Mouse (Mus musculus) gastrocnemius, postnatal 14 days (tissue): Measurements from ENCODE around the gene Epb41l4b. TPM values are rescaled to one million over a fixed set of nuclear protein-coding genes. Genes with fewer than 3 reads are reported as not detected.
A peak's percentile ranks its signal among the peaks of the same experiment; 100 is the strongest.

Experiments used
- DNase-seq: peaks from one replicate; pipeline ENCODE4 v3.0.0; 2021; ENCODE audit warnings: mixed read lengths
- intact Hi-C: fragments of 180-260 bp; cut with DNase I; formaldehyde crosslinking; loops from one replicate; pipeline ENCODE4 v1.15.1; 2025; ENCODE audit warnings: low total_unique reads
- total RNA-seq, 2 experiments: library from RNA; stranded (reverse); gene quantifications; 2 replicates each; pipeline ENCODE4 v1.2.3; 2021

Epb41l4b gene
- total RNA-seq, 2 experiments from 2014 or later: 2.6 to 4.3 TPM

GRCm38 (mm10) chr4:57073843-57074242 lies 69.4 kb downstream of the Epb41l4b start:
- no peak for DNase-seq
- intact Hi-C loops: no loop called here

DNA sequence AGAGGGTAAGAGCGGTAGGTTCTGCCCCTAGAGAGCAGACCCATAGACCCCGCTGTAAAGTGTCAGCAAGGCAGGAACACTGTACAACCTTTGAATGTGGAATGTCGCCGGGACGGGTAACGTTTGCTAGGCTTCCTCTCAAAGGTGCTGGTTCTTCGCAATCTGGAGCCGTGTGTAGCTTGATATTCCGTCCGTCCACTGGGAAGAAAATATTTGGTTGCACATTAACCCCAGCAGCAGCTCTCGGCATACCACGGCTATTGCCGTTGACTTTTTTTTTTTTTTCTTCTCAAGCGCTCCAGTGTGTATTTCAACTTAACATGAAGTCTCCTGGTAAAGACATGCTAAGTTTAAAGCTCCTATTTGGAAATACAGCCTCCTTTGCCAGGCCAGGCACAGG lies 70.1 kb downstream of the Epb41l4b start:
- intact Hi-C loops: no loop called here
- DNase-seq: no peak

GRCm38 (mm10) chr4:57070640-57071039 lies 72.6 kb downstream of the Epb41l4b start:
- intact Hi-C loops: no loop called here
- no peak for DNase-seq

DNA sequence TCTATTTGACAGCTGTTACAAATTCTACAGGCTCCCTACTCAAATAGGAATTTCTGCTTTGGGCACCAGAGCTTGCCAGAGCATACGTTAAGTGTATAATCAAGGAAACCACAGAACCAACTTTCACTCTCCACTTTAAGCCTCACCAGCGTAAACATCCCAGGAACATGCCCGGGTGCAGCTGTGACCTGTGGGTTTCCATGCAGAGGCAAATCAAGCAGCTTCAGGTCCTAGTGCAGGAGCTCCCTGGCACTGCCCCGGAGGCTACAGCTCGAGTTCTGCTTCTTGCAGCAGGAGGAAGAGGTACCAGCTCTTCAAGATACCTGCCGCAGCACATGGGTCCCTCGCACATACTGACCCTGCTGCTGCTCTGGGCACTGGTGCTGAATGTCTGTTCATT lies 74.8 kb downstream of the Epb41l4b start:
- no peak for DNase-seq
- intact Hi-C loops: loop anchor here (5.0 to 10.0 kb wide), 3 partner anchors 74 to 254 kb away; partner anchors contain the start of gene Epb41l4b

GRCm38 (mm10) chr4:57067801-57068200 lies 75.4 kb downstream of the Epb41l4b start:
- no peak for DNase-seq
- intact Hi-C loops: loop anchor here (5.0 to 10.0 kb wide), 3 partner anchors 74 to 254 kb away; partner anchors contain the start of gene Epb41l4b

DNA sequence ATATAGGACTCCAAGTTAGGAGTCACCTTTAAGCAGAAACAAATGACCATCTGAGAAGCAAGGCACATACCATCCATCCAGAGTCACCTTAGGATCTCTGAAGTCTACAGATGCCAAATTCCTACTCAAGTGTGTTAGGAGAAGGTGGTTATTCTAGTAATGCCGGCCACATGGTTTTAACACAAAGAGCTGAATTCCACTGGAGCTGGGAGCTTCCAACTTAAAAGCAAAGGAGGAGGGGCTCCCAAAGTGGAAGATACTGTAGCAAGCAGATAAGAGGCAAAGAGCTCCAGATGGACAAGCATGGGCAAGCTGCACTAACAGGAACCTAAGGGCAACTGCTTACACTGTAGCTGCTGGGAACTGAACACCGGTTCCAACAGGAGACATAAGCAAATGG lies 76.3 kb downstream of the Epb41l4b start:
- intact Hi-C loops: loop anchor here (5.0 to 10.0 kb wide), 3 partner anchors 75 to 255 kb away; partner anchors contain the start of gene Epb41l4b
- no peak for DNase-seq

- intact Hi-C loops: loop anchor here (5.0 to 10.0 kb wide), 3 partner anchors 77 to 257 kb away; partner anchors contain the start of gene Epb41l4b
These were observed 78.0 kb downstream of the Epb41l4b start for GRCm38 (mm10) chr4:57065273-57065672.

GRCm38 (mm10) chr4:57064830-57065229 lies 78.4 kb downstream of the Epb41l4b start:
- no peak for DNase-seq
- intact Hi-C loops: loop anchor here (5.0 to 10.0 kb wide), 3 partner anchors 77 to 257 kb away; partner anchors contain the start of gene Epb41l4b

More at GRCm38 (mm10) chr4:57065273-57065672, 78.0 kb downstream of the Epb41l4b start:
- peak; percentile 76 for DNase-seq

GRCm38 (mm10) chr4:57060319-57060831 lies 82.9 kb downstream of the Epb41l4b start:
- intact Hi-C loops: loop anchor here (10.0 kb wide), 1 partner anchor 214 kb away; no protein-coding TSS in a partner anchor
- DNase-seq: no peak

DNA sequence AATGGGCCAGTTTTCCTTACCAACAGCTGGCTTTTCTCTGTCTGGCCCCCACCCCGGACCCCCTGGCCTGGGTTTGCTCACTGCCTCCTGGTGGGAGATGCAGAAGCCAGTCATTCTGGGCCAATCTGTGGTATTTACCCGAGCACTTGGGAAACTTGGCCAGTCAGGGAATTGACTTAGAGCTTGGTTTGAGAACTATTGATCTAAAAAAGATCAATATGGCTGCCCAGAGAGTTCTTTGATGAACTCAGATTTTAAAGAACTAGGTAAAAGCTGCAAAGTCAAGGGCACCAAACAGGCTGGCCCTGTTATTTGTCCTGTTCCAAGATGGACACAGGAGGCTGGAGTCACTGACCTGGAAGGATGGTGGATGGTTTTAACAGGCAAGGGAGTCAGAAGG lies 84.6 kb downstream of the Epb41l4b start:
- no peak for DNase-seq

GRCm38 (mm10) chr4:57057637-57058036 lies 85.6 kb downstream of the Epb41l4b start:
- DNase-seq: no peak
- intact Hi-C loops: no loop called here

More for the DNA sequence above, 84.6 kb downstream of the Epb41l4b start:
- intact Hi-C loops: no loop called here

GRCm38 (mm10) chr4:57055635-57056034 lies 87.6 kb downstream of the Epb41l4b start:
- no peak for DNase-seq
- intact Hi-C loops: no loop called here

GRCm38 (mm10) chr4:57049281-57049921 lies 93.8 kb downstream of the Epb41l4b start:
- DNase-seq: no peak
- intact Hi-C loops: no loop called here

- no peak for DNase-seq
- intact Hi-C loops: no loop called here
These were observed 94.7 kb downstream of the Epb41l4b start for GRCm38 (mm10) chr4:57048566-57048965.

- intact Hi-C loops: no loop called here
These were observed 97.1 kb downstream of the Epb41l4b start for GRCm38 (mm10) chr4:57046160-57046571.

GRCm38 (mm10) chr4:57043621-57044020 lies 99.6 kb downstream of the Epb41l4b start:
- DNase-seq: no peak
- intact Hi-C loops: no loop called here

More at GRCm38 (mm10) chr4:57046160-57046571, 97.1 kb downstream of the Epb41l4b start:
- DNase-seq: no peak

GRCm38 (mm10) chr4:57041661-57042060 lies 101.6 kb downstream of the Epb41l4b start:
- no peak for DNase-seq
- intact Hi-C loops: no loop called here

DNA sequence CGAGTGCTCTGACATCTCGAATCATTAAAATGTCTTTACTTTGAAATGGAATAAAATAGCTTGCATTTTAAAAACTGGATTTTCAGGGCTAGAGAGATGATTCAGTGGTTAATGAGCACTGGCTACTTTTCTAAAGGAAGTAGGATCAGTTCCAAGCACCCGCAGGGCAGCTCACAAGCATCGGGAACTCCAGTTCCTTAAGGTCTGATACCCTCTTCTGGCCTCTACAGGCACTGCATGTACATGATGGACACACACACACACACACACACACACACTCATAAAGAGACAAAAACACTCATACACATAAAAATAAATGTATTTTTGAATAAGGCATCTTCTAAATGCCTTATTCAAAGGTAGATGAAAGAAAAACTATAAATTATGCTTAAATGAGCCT lies 102.0 kb downstream of the Epb41l4b start:
- intact Hi-C loops: no loop called here
- no peak for DNase-seq

DNA sequence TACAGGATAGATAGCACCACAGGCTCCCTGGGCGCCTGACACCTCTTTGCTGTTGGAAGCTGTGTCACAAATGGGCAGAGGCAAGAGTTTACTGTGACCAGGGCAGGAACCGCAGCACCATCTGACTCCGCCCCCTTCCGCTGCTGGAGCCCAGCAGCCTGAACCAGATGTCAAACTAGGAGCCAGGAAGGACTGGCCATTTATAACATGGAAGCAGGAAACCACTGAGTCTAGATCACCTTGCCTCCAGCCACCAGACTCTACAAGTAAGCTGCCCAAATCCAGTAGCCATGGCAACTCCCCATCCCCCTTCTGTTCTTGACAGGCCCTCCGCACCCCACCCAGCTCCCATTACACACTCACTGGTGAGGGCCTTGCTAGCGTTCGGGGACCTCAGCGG lies 102.8 kb downstream of the Epb41l4b start:
- no peak for DNase-seq
- intact Hi-C loops: no loop called here

GRCm38 (mm10) chr4:57039127-57040031 lies 103.9 kb downstream of the Epb41l4b start:
- intact Hi-C loops: no loop called here
- DNase-seq: no peak
